Mouse (Mus musculus) myocyte (in vitro differentiated cells): Measurements from ENCODE around the gene Pdyn. TPM values are rescaled to one million over a fixed set of nuclear protein-coding genes. Genes with fewer than 3 reads are reported as not detected.

Experiments
- H3K27me3 ChIP-seq: one replicate; pipeline ENCODE4 v1.6.1; 2011; ENCODE audit not compliant: control insufficient read depth, insufficient read depth, insufficient read length
- H3K36me3 ChIP-seq: one replicate; pipeline ENCODE4 v1.6.1; 2011; ENCODE audit not compliant: control insufficient read depth, insufficient read depth
- H3K4me2 ChIP-seq: one replicate; pipeline ENCODE4 v1.6.1; 2011; ENCODE audit warnings: low read depth, control low read depth
- H3K4me3 ChIP-seq: one replicate; pipeline ENCODE4 v1.5.1; 2011; ENCODE audit warnings: mild to moderate bottlenecking, control low read depth, moderate library complexity
- H3K79me2 ChIP-seq: one replicate; pipeline ENCODE4 v1.6.1; 2011; ENCODE audit not compliant: control insufficient read depth, insufficient read depth
- H3ac ChIP-seq: one replicate; pipeline ENCODE4 v1.6.1; 2011; ENCODE audit not compliant: control insufficient read depth, insufficient read length
- CEBPB ChIP-seq: IDR thresholded peaks from 2 replicates; pipeline ENCODE4 v1.6.1; 2011; ENCODE audit warnings: mild to moderate bottlenecking, moderate library complexity; ENCODE audit not compliant: poor library complexity, insufficient read depth, severe bottlenecking
- E2F4 ChIP-seq: IDR thresholded peaks from one replicate; pipeline ENCODE4 v1.6.1; 2011; ENCODE audit warnings: mild to moderate bottlenecking, control low read depth, moderate library complexity; ENCODE audit not compliant: insufficient read depth
- MAX ChIP-seq: IDR thresholded peaks from one replicate; pipeline ENCODE4 v1.6.1; 2011; ENCODE audit warnings: low read depth, mild to moderate bottlenecking, control low read depth
- MYOD1 ChIP-seq, 3 experiments: IDR thresholded peaks; one replicate each; pipeline ENCODE4 v1.6.1; 2011; ENCODE audit warnings: control low read depth in 2 of 3, low read depth in 2 of 3, mild to moderate bottlenecking in 2 of 3, moderate library complexity in 1 of 3; ENCODE audit not compliant: insufficient read length in 2 of 3, control insufficient read depth in 1 of 3
- MYOG ChIP-seq, 3 experiments: IDR thresholded peaks; one replicate each; pipeline ENCODE4 v1.6.1; 2011; ENCODE audit warnings: control low read depth in 2 of 3, low read depth in 2 of 3, mild to moderate bottlenecking in 2 of 3; ENCODE audit not compliant: insufficient read length in 2 of 3, control insufficient read depth in 1 of 3, insufficient read depth in 1 of 3
- POLR2A ChIP-seq: IDR thresholded peaks from one replicate; pipeline ENCODE4 v1.6.1; 2011; ENCODE audit warnings: low read depth, mild to moderate bottlenecking, control low read depth, moderate library complexity; ENCODE audit not compliant: insufficient read length
- POLR2AphosphoS2 ChIP-seq: IDR thresholded peaks from one replicate; pipeline ENCODE4 v1.6.1; 2011; ENCODE audit warnings: low read depth, control low read depth; ENCODE audit not compliant: insufficient read length
- REST ChIP-seq: IDR thresholded peaks from one replicate; pipeline ENCODE4 v1.6.1; 2011; ENCODE audit warnings: mild to moderate bottlenecking, control low read depth, moderate library complexity; ENCODE audit not compliant: insufficient read depth, insufficient read length
- SRF ChIP-seq: IDR thresholded peaks from one replicate; pipeline ENCODE4 v1.6.1; 2011; ENCODE audit warnings: low read depth; ENCODE audit not compliant: control insufficient read depth, insufficient read length
- TCF12 ChIP-seq: IDR thresholded peaks from one replicate; pipeline ENCODE4 v1.6.1; 2011; ENCODE audit warnings: mild to moderate bottlenecking, control low read depth; ENCODE audit not compliant: poor library complexity, insufficient read depth, severe bottlenecking
- TCF3 ChIP-seq: IDR thresholded peaks from one replicate; pipeline ENCODE4 v1.6.1; 2011; ENCODE audit warnings: low read depth, control low read depth; ENCODE audit not compliant: insufficient read length
- USF1 ChIP-seq: IDR thresholded peaks from one replicate; pipeline ENCODE4 v1.6.1; 2011; ENCODE audit warnings: low read depth, mild to moderate bottlenecking, control low read depth, moderate library complexity
- polyA plus RNA-seq: library from polyadenylated mRNA; unstranded; fragments of >200 nt; fragmentation: generic; extraction: Trizol; gene quantifications from one replicate; pipeline ENCODE4 v1.2.1, GENCODE M21; 2012; ENCODE audit warnings: missing spikeins

Gene Pdyn
- polyA plus RNA-seq, 1 experiment, result not detected

GRCm38 (mm10) chr2:129655033-129655432 lies 44.6 kb downstream of the Pdyn start:
- H3K4me3 ChIP-seq, result no peak overlapping the region
- H3K4me2 ChIP-seq, result no peak overlapping the region
- H3K36me3 ChIP-seq, result no peaks in the 10 kb centered on the region
- no peak for TF ChIP-seq REST
- TF ChIP-seq SRF, result no peak
- TF ChIP-seq TCF3, result no peak
- no peak for TF ChIP-seq POLR2AphosphoS2
- no peak for TF ChIP-seq MYOG (IDR thresholded peaks at IDR 0.05; ENCODE audit: control insufficient read depth in 1 of 3, insufficient read depth in 1 of 3, insufficient read length in 2 of 3, low read depth in 2 of 3)
- TF ChIP-seq MAX, result no peak
- no peak for TF ChIP-seq TCF12
- TF ChIP-seq POLR2A, result no peak
- TF ChIP-seq CEBPB, result no peak
- no peaks in the 10 kb centered on the region for H3K79me2 ChIP-seq
- no peak overlapping the region for H3ac ChIP-seq
- peaks cover 8% of the 10 kb centered on the region for H3K27me3 ChIP-seq

- Histone ChIP-seq H3K36me3 (no peaks in the 10 kb centered on the region), H3ac (no peak overlapping the region), H3K4me2 (no peak overlapping the region), H3K27me3 (peaks cover 8% of the 10 kb centered on the region), H3K79me2 (no peaks in the 10 kb centered on the region), H3K4me3 (no peak overlapping the region)
- TF ChIP-seq TCF3 (no peak), SRF (no peak), CEBPB (no peak), REST (no peak), POLR2AphosphoS2 (no peak), POLR2A (no peak), USF1 (no peak), MYOD1 (IDR thresholded peaks at IDR 0.05; ENCODE audit: control insufficient read depth in 1 of 3, insufficient read length in 2 of 3, low read depth in 2 of 3) (no peak)
These were observed 45.3 kb downstream of the Pdyn start for GRCm38 (mm10) chr2:129654233-129654950.

DNA sequence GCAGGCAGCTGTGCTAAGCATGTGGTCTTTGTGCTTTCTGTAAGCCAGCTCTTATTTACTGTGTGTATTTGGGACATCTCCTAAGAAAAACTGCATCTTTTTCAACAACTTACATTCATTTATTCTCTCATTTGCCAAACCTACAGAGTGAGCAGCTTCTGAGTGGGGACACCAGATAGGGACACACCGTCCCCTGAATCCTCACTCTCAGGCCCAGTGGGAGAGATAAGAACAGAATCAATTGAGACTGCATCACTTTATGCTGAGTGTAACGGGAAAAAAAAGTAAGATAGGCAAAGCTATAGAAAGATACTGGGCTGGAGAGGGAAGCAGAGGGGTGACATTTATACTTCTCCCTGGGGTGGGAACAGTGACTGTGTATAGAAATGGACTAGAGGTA lies 46.0 kb downstream of the Pdyn start:
- H3K79me2 ChIP-seq, result no peaks in the 10 kb centered on the region
- H3ac ChIP-seq, result no peak overlapping the region
- H3K36me3 ChIP-seq, result no peaks in the 10 kb centered on the region
- no peak overlapping the region for H3K4me2 ChIP-seq
- TF ChIP-seq TCF12 (no peak), MAX (no peak), USF1 (no peak), SRF (no peak), TCF3 (no peak), REST (no peak), POLR2AphosphoS2 (no peak), E2F4 (no peak), MYOG (IDR thresholded peaks at IDR 0.05; ENCODE audit: control insufficient read depth in 1 of 3, insufficient read depth in 1 of 3, insufficient read length in 2 of 3, low read depth in 2 of 3) (no peak), CEBPB (no peak), MYOD1 (IDR thresholded peaks at IDR 0.05; ENCODE audit: control insufficient read depth in 1 of 3, insufficient read length in 2 of 3, low read depth in 2 of 3) (no peak), POLR2A (no peak)
- no peak overlapping the region for H3K4me3 ChIP-seq
- H3K27me3 ChIP-seq, result peaks cover 4% of the 10 kb centered on the region

DNA sequence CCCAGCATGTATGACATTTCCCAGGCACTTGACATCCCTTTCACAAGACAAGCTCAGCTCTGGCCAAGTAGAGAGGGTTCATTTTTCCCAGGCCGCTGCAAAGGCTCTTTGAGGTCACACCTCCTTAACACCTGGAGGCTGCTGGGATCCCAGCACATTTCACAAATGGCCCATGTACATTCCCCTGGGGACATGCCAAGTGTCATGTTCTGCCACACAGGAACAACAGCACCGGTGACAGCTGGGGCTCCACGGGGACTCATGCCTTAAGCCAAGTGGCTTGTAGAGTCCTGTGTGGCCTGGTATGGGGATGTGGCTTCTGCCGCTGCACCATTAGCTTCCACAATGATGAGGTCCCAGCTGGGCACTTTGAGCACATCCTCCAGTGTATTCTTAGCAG lies 47.0 kb downstream of the Pdyn start:
- no peaks in the 10 kb centered on the region for H3K36me3 ChIP-seq
- no peak overlapping the region for H3K4me3 ChIP-seq
- peaks cover 4% of the 10 kb centered on the region for H3K27me3 ChIP-seq
- no peak for TF ChIP-seq POLR2AphosphoS2
- TF ChIP-seq POLR2A, result no peak
- TF ChIP-seq MYOD1 (IDR thresholded peaks at IDR 0.05; ENCODE audit: control insufficient read depth in 1 of 3, insufficient read length in 2 of 3, low read depth in 2 of 3), result no peak
- no peak for TF ChIP-seq CEBPB
- TF ChIP-seq MYOG (IDR thresholded peaks at IDR 0.05; ENCODE audit: control insufficient read depth in 1 of 3, insufficient read depth in 1 of 3, insufficient read length in 2 of 3, low read depth in 2 of 3), result no peak
- no peak for TF ChIP-seq USF1
- no peak for TF ChIP-seq TCF12
- no peak for TF ChIP-seq E2F4
- H3K79me2 ChIP-seq, result no peaks in the 10 kb centered on the region
- no peak overlapping the region for H3K4me2 ChIP-seq
- H3ac ChIP-seq, result no peak overlapping the region

Other genes with a start within 250 kb of the Pdyn start
- gene F830045P16Rik, start 163.2 kb downstream of the Pdyn start, polyA plus RNA-seq, result not detected
- gene Sirpa, start 107.0 kb downstream of the Pdyn start, polyA plus RNA-seq, result 0.53 TPM
- gene Stk35, start 100.7 kb upstream of the Pdyn start, polyA plus RNA-seq, result 6.0 TPM